Mouse (Mus musculus) hindlimb bud, embryonic 11.5 days (tissue): ENCODE measurements around the gene Tcaf3.

Source experiments
- DNase-seq: peaks from one replicate; pipeline ENCODE4 v3.0.0-alpha.2; 2012; ENCODE audit warnings: low read depth, low spot score; ENCODE audit errors: extremely low spot score

Tcaf3 gene

DNA sequence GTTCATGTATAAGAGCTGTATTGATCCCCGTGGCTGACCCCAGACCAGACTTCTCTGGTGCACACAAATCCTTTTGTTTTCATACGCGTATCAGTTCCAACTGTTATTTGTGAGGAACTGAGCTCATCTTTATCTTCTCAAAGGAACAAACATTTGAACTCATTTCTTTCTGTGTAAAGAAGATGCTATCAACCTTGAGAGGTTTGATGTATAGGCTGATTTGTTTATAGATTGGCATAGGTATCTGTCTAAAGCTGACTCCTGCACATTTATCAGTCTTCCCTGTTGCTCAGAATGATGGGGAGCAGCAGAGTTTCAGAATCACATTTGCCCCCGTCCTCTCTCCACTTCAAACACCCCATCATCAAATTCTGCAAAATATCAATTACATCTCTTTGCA is at the start of gene Tcaf3:
Gene Tcaf3 (minus strand): TSS at position 101 of the 400 bp plus-strand sequence.
- no peak for DNase-seq

DNA sequence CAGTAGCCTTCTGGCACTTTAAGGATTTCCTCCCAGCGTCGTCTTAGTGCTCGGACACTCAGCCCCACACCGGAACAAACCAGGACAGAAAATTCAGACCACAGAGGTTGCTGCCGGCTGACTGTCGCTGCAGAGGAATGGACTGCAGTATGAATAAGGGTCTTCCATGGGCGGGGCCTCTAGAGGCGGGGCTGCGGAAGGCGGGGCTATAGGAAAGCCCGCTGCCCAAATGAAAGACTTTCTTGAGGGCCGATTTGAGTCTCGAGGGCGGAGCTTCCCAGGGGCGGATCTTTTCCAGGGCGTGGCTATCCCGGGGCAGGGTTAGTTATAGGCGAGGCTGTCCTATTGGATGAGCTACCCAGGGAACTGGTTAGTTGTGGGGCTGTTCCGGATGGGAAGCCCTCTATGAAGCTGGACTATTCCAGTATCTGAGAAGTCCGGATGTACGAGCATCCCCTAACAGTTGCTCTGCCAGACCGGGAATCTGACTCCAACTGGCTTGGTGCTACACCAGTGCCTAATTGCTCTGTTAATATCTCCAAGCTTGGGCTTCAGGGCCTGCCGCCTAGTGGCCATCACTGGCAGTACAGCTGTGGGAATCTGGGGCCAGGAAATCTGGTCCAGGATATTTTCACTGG is 47.5 kb upstream of the Tcaf3 start, which contains the start of gene Tcaf2:
Gene Tcaf2 (minus strand): TSS at position 343 of the 638 bp plus-strand sequence.
- peak; percentile 77 for DNase-seq

DNA sequence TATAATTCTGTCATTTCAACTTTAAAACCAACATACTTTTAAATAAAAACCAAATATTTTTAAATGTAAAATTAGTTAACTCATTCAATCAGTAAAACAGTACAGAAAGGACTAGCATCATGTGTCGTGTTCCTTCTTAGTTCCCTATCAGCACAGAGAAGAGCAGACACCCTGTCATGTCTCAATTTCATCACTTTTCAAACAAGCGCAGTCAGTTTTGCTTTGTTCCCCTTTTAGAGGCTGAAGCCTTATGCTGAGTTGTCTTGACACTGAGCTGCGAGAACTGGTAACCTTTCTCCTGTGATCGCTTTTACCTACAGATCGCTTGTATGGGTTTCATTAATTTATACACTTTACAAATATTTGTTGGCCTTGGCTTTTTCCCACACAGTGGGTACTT is 36.9 kb upstream of the Tcaf3 start:
- DNase-seq: no peak

DNA sequence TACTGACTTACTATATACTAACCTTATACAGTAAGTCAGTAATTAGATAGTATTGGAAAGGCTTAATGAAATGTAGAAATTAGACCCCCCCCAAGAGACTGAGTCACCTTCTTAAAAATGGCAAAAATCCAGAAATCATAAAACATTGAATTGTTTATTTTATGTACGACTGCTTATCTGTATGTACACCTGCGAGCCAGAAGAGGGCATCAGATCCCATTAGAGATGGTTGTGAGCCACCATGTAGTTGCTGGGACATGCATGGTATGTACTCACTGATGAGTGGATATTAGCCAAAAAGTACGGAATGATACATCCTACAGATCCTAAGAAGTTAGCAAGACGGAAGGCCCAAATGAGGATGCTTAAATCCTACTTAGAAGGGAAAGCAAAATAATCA is 33.9 kb upstream of the Tcaf3 start:
- no peak for DNase-seq

DNA sequence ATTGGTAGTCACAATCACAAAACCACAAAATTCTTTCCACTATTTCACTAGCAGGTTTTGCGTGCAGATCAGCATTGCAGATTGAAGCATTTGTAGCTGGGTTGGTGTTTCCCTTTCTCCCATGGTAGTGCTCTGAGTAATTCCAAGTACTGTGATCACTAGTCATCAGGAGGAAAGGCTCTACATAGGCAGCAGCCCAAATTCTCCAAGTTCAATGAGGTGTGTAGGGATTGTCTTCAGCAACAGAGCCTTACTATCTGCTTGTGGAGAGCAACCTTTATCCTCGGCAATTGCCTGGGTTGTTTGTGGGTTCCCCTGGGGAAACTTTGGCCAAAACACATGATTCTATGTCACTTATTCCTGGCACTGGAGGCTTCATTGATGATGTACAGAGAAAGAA is 19.4 kb upstream of the Tcaf3 start:
- DNase-seq: no peak

DNA sequence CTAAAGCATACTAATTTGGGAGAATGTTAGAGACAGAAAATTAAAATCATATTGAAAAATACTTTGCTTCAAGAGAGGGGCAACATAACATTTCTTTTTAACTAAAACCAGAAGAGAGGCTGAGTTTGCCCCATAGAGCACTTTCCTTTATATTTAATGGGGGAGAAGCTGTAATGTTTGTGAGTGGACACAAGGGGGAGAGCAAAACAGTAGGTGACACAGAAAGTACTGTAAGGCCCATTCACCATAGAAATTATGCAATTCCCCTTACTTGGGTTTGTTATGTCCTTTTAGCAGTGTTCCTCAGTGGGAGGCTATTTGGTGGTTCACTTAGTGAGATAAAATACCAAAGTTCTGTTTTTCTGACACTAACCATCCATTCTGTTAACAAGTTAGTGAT is 14.7 kb upstream of the Tcaf3 start:
- DNase-seq: no peak

DNA sequence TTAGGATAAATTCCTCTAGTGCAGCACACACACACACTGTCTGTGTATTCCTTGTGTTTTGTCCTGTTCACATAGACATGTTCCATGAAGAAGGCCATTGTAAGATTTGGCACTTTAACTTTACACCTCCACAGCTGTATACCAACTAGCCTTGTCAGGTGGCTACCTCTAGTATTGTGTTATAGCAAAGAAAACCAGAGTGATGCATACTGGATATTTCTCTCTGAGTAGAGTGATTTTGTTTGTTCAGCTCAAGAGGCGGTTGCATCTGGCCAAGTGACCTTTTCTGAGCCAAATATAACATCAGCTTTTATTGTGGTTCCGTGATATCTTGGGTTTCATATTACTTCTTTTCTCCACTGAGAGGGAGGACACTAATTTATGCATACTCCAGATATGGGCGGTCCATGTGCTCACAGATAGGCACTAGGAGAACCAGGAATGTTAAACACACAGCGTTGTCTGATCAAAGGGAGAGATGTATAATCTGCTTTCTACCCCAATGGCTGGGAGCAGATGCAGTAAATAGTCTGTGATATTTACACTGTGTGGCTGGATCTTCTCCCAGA is 13.5 kb upstream of the Tcaf3 start:
- no peak for DNase-seq

DNA sequence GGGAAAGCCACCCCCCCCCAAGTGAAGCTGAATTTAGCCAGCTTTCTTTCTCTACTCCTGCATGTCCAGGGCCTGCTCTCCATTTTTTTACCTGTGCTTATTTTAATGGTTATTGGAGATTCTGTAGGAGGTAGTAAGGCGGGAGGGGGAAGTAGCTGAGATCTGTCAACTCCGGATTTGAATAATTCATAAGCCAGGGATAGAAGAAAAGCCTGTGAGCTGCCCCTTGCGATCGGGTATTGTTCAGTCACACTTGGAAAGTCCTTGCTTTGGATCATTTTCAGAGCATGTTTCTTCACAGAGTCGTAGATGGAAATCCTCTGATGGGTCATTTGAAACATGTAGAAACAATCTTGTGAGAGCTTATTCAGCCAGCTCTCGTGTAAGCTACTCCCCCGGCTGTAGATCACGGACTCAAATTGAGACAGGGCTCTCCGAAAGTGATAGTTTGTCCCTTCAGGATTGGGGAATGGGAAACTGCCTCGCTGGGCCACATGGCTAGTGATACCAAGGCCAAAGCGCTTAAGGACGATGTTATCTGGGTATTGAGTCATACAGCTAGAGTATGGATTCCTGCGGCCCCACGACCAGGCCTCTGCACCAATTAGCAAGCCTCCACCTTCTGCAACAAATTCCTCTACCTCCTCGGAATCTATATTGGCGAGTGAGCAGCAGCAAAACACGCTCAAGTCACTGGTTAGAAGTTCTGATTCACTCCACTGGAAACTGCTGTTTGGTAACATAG is 4.2 kb downstream of the Tcaf3 start:
- DNase-seq: no peak

DNA sequence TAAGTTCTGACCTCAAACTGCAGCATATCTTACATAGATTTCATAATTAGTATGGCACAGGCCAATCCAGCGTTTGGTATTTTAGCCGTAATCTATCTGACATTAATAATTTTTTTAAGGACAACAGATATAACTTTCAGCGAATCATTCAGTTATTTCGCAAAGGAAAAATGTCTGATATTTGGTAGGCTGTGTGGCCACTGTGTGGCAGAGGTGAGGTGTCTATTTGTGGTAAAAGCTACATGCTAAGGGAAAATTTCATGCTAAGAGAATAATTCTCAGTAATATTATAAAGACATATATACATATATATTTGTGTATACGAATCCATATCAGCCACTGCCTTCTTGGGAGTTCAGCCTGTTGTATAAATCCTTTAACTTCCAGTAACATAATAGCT is 10.9 kb downstream of the Tcaf3 start:
- no peak for DNase-seq

DNA sequence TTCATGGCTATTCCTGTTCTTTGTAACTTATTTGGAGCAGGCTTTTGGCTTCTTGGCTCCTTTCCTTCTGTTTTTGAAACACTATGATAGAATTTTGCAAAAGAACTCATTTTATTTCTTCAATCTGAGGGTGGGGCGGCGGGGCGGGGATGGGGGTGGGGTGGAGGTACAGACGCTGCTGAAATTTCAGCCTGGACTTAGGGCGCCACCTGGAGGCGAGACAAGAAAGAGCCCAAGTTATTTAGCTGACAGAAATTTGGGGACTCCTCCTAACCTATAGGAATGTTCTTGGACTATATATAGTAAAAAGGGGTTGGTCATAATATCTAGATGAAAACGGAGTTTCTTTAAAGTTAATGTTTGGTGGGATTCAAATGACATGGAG is 14.0 kb downstream of the Tcaf3 start:
- DNase-seq: peak; percentile 42

DNA sequence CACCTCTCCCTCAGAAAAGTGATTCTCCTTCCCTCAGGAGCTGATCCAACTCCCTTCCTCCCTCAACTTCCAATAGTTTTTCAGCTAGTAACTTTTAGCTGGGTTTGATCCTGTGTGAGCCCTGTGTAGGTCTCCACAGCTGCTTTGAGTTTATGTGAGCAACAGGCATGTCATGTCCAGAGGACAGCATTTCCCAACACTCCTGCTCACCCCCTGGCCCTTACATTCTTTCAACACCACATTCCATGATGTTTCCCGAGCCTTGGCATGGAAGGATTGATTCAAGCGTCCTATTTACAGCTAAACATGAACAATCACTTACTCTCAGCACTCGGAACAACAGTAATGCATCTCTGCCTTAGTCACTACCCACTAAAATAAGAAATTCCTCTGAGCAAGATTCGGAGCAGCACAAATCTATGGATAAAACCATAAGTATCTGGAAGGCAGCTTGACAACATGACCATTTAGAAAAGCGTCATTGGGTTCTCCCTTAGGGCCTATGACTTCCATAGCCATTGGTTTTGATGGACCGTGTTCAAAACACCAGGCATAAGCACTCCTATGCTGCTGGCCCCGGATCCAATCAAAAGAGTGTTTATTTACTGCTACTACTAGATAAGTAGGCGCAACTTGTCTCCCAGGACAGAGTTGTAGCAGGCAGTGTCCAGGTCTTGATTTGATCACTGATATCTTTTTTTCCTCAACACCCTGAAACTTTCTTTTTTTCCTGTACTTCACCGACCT is 14.6 kb downstream of the Tcaf3 start:
- no peak for DNase-seq

DNA sequence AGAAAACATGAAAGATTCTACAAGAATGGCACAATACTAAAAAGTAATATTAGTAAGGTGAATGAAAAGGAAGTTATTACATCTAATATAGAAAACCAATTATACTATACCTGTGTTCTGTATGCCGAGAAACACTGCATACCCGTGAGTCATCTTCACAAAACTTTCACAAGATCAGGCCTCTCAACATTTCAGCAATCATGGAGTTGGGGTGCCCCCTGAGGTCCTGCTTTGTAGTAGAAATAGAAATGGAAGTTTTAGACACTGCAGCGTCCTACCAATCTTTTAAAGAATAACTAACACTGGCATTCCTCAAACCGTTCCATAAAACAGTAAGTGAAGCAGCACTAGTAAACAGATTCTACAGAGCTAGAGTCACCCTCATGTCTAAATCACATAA is 18.8 kb downstream of the Tcaf3 start:
- no peak for DNase-seq

DNA sequence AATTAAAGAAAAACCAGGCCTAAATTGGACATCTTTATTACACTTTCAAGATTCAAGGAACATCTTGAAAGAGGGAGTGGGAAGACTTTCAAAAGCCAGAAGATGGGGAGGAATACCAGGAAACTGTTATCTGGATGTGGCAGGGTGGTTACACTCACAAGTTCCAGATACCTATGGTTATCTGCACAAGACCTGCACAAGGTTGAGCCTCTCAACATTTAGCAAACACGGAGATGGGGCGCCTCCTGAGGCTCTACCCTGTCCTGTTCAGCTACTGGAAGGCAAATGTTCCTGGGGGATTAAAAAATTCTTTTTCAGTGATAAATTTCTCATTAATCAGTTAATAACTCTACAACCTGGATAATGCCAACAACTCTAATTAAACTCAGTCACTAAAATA is 20.1 kb downstream of the Tcaf3 start:
- no peak for DNase-seq

DNA sequence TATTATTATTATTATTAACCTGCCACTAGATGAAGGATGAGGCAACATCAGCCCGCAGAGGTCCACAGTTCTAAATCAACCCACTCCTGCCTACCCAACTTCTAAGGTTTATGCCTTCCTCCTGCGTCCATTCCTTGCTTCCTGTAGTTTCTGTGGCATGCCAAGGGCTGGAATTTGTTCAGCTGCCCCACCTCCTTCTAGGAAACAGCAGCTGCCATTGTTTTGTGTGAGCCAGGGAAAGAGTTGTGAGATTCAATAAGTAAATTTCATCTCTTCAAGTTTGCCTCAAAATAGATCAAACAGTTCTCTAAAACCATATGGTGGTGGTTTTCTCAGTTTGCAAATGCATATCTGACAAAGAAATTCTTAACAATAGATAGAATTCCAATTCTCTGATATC is 29.3 kb downstream of the Tcaf3 start:
- DNase-seq: no peak

DNA sequence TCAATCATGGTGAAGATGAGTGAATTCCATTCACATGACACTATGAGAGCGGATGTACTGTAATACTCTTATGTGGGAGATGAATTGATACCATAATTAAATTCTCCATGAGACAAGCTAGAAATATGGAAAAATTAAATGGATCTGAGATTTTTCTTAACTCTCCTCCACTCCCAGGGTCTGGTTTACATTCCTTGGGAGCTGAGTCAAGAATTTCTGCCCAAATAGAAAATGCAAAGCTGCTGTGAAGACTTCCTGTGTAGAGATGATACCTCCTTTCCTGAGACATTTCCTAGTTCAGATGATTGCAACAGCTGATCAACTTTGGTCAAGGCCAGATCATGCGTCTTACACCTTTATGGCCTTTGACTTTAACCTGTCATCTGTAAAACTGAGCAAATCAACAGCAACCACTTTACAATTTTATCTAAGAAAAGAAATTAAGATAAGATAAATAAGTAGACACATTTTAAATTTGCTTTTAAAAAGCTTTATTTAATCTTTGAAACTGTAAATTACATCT is 31.4 kb downstream of the Tcaf3 start:
- DNase-seq: no peak

DNA sequence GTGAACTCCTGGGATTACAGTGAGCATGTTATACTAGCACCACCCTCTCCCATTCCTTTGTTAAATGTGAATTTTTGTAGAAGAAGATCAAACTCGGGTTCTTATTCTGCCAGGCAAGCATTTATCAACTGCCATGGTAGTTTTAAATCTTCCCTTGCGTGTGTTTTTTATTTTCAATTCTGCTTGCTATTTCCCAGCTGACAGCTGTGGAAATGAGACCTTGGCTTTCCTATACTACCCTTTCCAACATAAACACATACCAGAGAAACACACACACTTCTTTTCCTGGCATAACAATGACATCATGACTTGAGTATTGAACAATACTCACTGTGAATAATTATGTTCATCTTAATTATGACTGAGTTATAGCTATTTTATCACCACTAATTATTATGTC is 35.2 kb downstream of the Tcaf3 start:
- no peak for DNase-seq

DNA sequence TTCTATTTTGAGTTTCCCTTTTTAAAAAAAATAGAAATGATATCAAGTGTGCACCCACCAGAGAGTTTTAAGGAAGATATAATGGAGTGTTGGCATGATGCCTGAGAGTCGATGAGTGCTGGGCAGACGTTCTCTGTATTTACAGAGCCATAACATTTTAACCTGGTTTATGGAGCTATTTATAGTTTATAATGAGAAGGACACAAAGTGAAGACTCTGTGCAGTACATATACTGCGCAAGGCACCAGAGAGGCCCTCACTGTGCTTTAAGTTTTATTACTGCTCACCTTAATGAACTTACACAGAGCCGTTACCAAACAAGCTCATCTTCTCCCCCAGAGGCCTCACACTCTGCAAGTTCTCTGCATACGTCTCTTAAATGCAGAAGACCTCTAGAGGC is 36.6 kb downstream of the Tcaf3 start:
- no peak for DNase-seq

DNA sequence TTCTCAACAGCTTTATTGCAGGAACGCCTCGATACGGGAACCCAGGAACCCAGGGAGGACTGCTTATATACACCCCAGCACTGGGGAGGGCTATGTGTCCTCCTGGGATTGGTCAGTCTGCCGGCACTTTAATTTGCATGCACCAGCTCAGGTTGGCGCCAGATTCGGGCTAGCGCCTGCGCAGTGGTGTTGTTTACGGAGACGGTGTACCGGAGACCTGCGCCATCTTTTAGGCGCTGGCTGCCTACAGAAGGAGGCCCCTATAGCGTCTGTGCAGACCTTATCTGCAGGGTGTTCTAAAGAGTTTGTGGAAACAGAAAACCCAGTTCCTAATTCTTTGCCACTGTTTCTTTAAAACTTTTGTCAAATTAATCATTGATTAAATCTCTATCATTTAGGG is 38.9 kb downstream of the Tcaf3 start:
- DNase-seq: no peak

DNA sequence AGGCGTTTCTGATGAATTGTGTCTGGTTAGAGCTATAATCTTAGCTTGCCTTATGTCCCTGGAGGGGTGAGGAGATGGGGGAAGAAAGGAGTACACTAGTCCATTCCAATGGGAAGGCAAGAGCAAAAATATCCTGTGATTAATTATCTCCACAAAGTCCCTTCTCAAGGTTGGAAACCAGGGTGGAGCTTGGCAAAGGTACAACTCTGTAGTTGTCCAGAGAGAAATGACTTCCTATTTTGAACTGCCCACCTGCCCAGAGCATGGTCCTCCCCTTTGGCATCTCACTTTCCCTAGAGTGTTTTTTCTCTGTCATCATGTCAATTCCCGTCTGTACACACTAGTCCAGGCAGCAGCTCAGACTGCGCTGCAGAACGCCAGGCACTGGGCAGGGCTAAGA is 50.0 kb downstream of the Tcaf3 start, which contains the start of gene Olfr455:
Gene Olfr455 (minus strand): TSS at position 127 of the 400 bp plus-strand sequence.
- DNase-seq: no peak

DNA sequence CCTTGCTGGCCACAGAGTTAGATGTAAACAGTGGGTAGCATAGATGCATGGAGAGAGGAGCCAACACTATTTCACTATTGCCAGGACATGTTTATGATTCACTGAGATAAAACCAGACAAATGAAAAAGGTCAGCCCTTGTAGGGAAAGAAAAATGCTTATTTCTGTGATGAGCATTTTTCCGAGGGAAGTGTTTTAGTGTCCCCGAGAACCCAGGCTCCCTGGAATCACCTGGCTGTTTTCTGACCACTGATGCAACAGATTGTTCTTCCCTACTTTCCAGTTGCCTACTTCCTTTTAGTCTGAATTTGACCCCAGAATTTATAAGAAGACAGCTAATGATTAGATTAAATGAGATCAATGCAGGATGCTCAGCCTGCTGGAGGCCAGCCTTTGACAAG is 51.3 kb downstream of the Tcaf3 start:
- DNase-seq: no peak

DNA sequence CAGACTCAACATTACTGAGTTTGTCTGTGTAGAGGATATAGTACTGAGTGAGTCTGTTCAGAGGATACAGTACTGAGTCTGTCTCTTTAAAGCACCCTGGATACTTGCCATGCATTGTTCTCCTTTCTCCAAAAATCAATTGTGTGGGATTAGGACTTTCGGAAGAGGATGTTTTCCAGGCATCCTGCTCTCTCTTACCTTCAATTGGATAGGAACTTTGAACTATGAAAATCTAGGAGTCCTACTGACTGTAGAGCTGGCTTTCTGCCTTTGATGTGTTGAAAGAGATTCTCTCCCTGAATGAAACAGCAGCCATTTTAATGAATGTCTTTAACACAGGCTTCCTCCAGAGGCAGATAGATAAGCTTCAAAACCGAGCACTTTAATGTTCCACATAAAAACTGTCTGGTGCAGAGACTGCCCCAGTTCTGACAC is 52.0 kb downstream of the Tcaf3 start:
- no peak for DNase-seq
